Mouse (Mus musculus) ES-E14 (cell line): ENCODE results near the gene Dtd1. TPM values are rescaled to one million over a fixed set of nuclear protein-coding genes. Genes with fewer than 3 reads are reported as not detected.

ENCODE experiments used
- DNase-seq: peaks from one replicate; pipeline ENCODE4 v3.0.0-alpha.2; 2013; ENCODE audit warnings: low read depth, low spot score
- H3K27ac ChIP-seq: 2 replicates; pipeline ENCODE4 v1.5.1; 2012; ENCODE audit warnings: low read depth, mild to moderate bottlenecking, low read length, moderate library complexity, mixed read lengths; ENCODE audit not compliant: poor library complexity, insufficient read depth, severe bottlenecking
- H3K36me3 ChIP-seq: 2 replicates; pipeline ENCODE4 v1.6.1; 2012; ENCODE audit warnings: mild to moderate bottlenecking, low read length, moderate library complexity, mixed read lengths; ENCODE audit not compliant: control insufficient read depth, poor library complexity, insufficient read depth, severe bottlenecking
- H3K4me1 ChIP-seq, 2 experiments: fragments of 150-350 bp in 1 of 2; sonication (generic) in 1 of 2; 2 replicates each; pipeline ENCODE4 v1.6.1; 2012; ENCODE audit warnings: low read length in 2 of 2, mild to moderate bottlenecking in 1 of 2, mixed read lengths in 1 of 2; ENCODE audit not compliant: control insufficient read depth in 2 of 2, insufficient read depth in 2 of 2, poor library complexity in 1 of 2
- H3K4me3 ChIP-seq, 2 experiments: fragments of 150-350 bp in 1 of 2; sonication (generic) in 1 of 2; 2 replicates each; pipeline ENCODE4 v1.5.1; 2012; ENCODE audit warnings: low read length in 2 of 2, low read depth in 1 of 2, mild to moderate bottlenecking in 1 of 2, mixed read lengths in 1 of 2; ENCODE audit not compliant: insufficient read depth in 1 of 2, poor library complexity in 1 of 2, severe bottlenecking in 1 of 2
- H3K9ac ChIP-seq: 2 replicates; pipeline ENCODE4 v1.6.1; 2012; ENCODE audit warnings: low read depth, mild to moderate bottlenecking, low read length, mixed read lengths; ENCODE audit not compliant: poor library complexity, insufficient read depth, severe bottlenecking
- H3K9me3 ChIP-seq: fragments of 150-350 bp; sonication (generic); 2 replicates; pipeline ENCODE4 v1.6.1; 2012; ENCODE audit warnings: low read depth, mild to moderate bottlenecking, low read length; ENCODE audit not compliant: control insufficient read depth, insufficient read depth
- CHD2 ChIP-seq: IDR thresholded peaks from 2 replicates; pipeline ENCODE4 v1.6.1; 2014; ENCODE audit warnings: mild to moderate bottlenecking, low read depth, low read length, inconsistent platforms
- HCFC1 ChIP-seq: IDR thresholded peaks from 2 replicates; pipeline ENCODE4 v1.6.1; 2012; ENCODE audit warnings: low read length, inconsistent platforms, borderline replicate concordance; ENCODE audit not compliant: insufficient read depth
- MAFK ChIP-seq: IDR thresholded peaks from 2 replicates; pipeline ENCODE4 v1.6.1; 2014; ENCODE audit warnings: mild to moderate bottlenecking, low read depth, low read length, inconsistent platforms; ENCODE audit not compliant: insufficient read depth
- ZC3H11A ChIP-seq: IDR thresholded peaks from 2 replicates; pipeline ENCODE4 v1.6.1; 2012; ENCODE audit warnings: low read depth, mild to moderate bottlenecking, inconsistent platforms, low read length, borderline replicate concordance
- ZNF384 ChIP-seq: IDR thresholded peaks from 2 replicates; pipeline ENCODE4 v1.6.1; 2012; ENCODE audit warnings: low read depth, low read length, inconsistent platforms
- in situ Hi-C, 2 experiments: fragments of 600-800 bp; cut with MboI; formaldehyde crosslinking; loops; one replicate each; pipeline ENCODE4 v1.15.1; 2025; ENCODE audit warnings: low sequenced_read_pairs in 2 of 2, inconsistent platforms in 1 of 2; ENCODE audit not compliant: unreplicated experiment in 2 of 2
- total RNA-seq: library from RNA; depleted of rRNA; stranded (reverse); fragments of 300-350 nt; gene quantifications from 2 replicates; pipeline ENCODE4 v1.2.3, GENCODE M21; 2012

Gene Dtd1
- total RNA-seq, 1 experiment, result 21.2 TPM

GRCm38 (mm10) chr2:144729776-144730175, 130.1 kb downstream of the Dtd1 start:
- Histone ChIP-seq H3K27ac (no peak overlapping the region), H3K4me1 (peaks cover 0 to 2% of the 10 kb centered on the region in 2 experiments; a peak in 1 of 4 replicates), H3K9me3 (no peaks in the 10 kb centered on the region), H3K4me3 (no peak overlapping the region), H3K36me3 (no peaks in the 10 kb centered on the region), H3K9ac (no peak overlapping the region)
- no peak for DNase-seq
- TF ChIP-seq HCFC1 (no peak), CHD2 (no peak), ZC3H11A (no peak), ZNF384 (no peak), MAFK (no peak)
- in situ Hi-C loops, result no loop called here

GRCm38 (mm10) chr2:144738161-144738560, 138.5 kb downstream of the Dtd1 start:
- H3K9me3 ChIP-seq, result no peaks in the 10 kb centered on the region
- in situ Hi-C loops, result no loop called here
- H3K36me3 ChIP-seq, result no peaks in the 10 kb centered on the region
- no peak overlapping the region for H3K9ac ChIP-seq
- no peak overlapping the region for H3K27ac ChIP-seq
- H3K4me1 ChIP-seq, result no peaks in the 10 kb centered on the region
- TF ChIP-seq MAFK (no peak), ZC3H11A (no peak), ZNF384 (no peak), HCFC1 (no peak), CHD2 (no peak)
- DNase-seq, result no peak
- no peak overlapping the region for H3K4me3 ChIP-seq

GRCm38 (mm10) chr2:144738576-144738975, 138.9 kb downstream of the Dtd1 start:
- no peak for TF ChIP-seq CHD2
- no peak for TF ChIP-seq HCFC1
- no peak for TF ChIP-seq ZC3H11A
- TF ChIP-seq ZNF384, result no peak
- no peak for TF ChIP-seq MAFK
- DNase-seq, result no peak
- no peaks in the 10 kb centered on the region for H3K4me1 ChIP-seq
- no peaks in the 10 kb centered on the region for H3K9me3 ChIP-seq
- H3K4me3 ChIP-seq, result no peak overlapping the region
- H3K36me3 ChIP-seq, result no peaks in the 10 kb centered on the region
- in situ Hi-C loops, result no loop called here
- no peak overlapping the region for H3K9ac ChIP-seq
- no peak overlapping the region for H3K27ac ChIP-seq

GRCm38 (mm10) chr2:144740577-144740997, 140.9 kb downstream of the Dtd1 start:
- Histone ChIP-seq H3K4me1 (no peaks in the 10 kb centered on the region), H3K36me3 (no peaks in the 10 kb centered on the region), H3K9ac (no peak overlapping the region), H3K9me3 (no peaks in the 10 kb centered on the region), H3K4me3 (no peak overlapping the region), H3K27ac (no peak overlapping the region)
- TF ChIP-seq CHD2, result no peak
- TF ChIP-seq ZC3H11A, result no peak
- TF ChIP-seq HCFC1, result no peak
- TF ChIP-seq MAFK, result no peak
- TF ChIP-seq ZNF384, result no peak
- in situ Hi-C loops, result no loop called here
- no peak for DNase-seq

- in situ Hi-C loops, result no loop called here
- no peaks in the 10 kb centered on the region for H3K9me3 ChIP-seq
Observed at GRCm38 (mm10) chr2:144741973-144742372, 142.3 kb downstream of the Dtd1 start.

More at GRCm38 (mm10) chr2:144741973-144742372, 142.3 kb downstream of the Dtd1 start:
- Histone ChIP-seq H3K4me3 (no peak overlapping the region), H3K9ac (no peak overlapping the region), H3K4me1 (no peaks in the 10 kb centered on the region), H3K27ac (no peak overlapping the region), H3K36me3 (no peaks in the 10 kb centered on the region)
- TF ChIP-seq ZC3H11A (no peak), CHD2 (peak; percentile 65; the same call in 1 of the 2 replicates)
- no peak for DNase-seq
